Mouse (Mus musculus) embryonic facial prominence, embryonic 15.5 days (tissue): ENCODE measurements at regions not wholly inside any gene's neighbourhood (a gene's known extent, or its start where the extent isn't known, plus 50 kb on each side); places are given as distances from the start of the nearest gene placed in this dataset.

Experiments used
- ATAC-seq: fragments of 200-750 bp; cut with Nextera tagmentation; 2 replicates; pipeline ENCODE4 v1.8.0; 2017; ENCODE audit warnings: low read depth, moderate TSS enrichment; ENCODE audit not compliant: insufficient number of reproducible peaks, low FRiP score, low TSS enrichment
- H3K27ac ChIP-seq: fragments of 300-500 bp; sonication (generic); replicated peaks from 2 replicates; pipeline ENCODE4 v1.5.1; 2015; ENCODE audit warnings: mild to moderate bottlenecking, inconsistent platforms
- H3K27me3 ChIP-seq: fragments of 300-500 bp; sonication (generic); 2 replicates; pipeline ENCODE4 v1.6.1; 2015; ENCODE audit warnings: inconsistent platforms
- H3K36me3 ChIP-seq: fragments of 300-500 bp; sonication (generic); 2 replicates; pipeline ENCODE4 v1.6.1; 2015; ENCODE audit warnings: mild to moderate bottlenecking, inconsistent platforms
- H3K4me1 ChIP-seq: fragments of 300-500 bp; sonication (generic); 2 replicates; pipeline ENCODE4 v1.6.1; 2015; ENCODE audit warnings: inconsistent platforms
- H3K4me2 ChIP-seq: fragments of 300-500 bp; sonication (generic); replicated peaks from 2 replicates; pipeline ENCODE4 v1.6.1; 2015; ENCODE audit warnings: mild to moderate bottlenecking, inconsistent platforms
- H3K4me3 ChIP-seq: fragments of 300-500 bp; sonication (generic); replicated peaks from 2 replicates; pipeline ENCODE4 v1.5.1; 2015; ENCODE audit warnings: mild to moderate bottlenecking, inconsistent platforms
- H3K9ac ChIP-seq: fragments of 300-500 bp; sonication (generic); 2 replicates; pipeline ENCODE4 v1.6.1; 2015; ENCODE audit warnings: inconsistent platforms
- H3K9me3 ChIP-seq: fragments of 300-500 bp; sonication (generic); replicated peaks from 2 replicates; pipeline ENCODE4 v1.6.1; 2016; ENCODE audit warnings: inconsistent platforms
- WGBS: fragments of 180-500 bp; shearing (Covaris S2); methylation state at CpG from one replicate; pipeline ENCODE4 v1.1.7; 2015; 5-methylcytosine and 5-hydroxymethylcytosine counted together

GRCm38 (mm10) chr1:91735436-91735835 lies 65.8 kb upstream of the Twist2 start:
- Histone ChIP-seq H3K36me3 (no peaks in the 10 kb centered on the region), H3K27me3 (no peaks in the 10 kb centered on the region), H3K4me2 (no peak overlapping the region), H3K27ac (no peak overlapping the region), H3K4me1 (0 out of 2 replicates have a peak, but pooled peaks cover 6% of the 10 kb centered on the region), H3K4me3 (no peak overlapping the region), H3K9ac (no peak overlapping the region), H3K9me3 (no peaks in the 10 kb centered on the region)
- no peak for ATAC-seq
- WGBS = 78% methylated on average over 5 of the region's 5 CpGs

- Histone ChIP-seq H3K4me3 (no peak overlapping the region), H3K27ac (no peak overlapping the region), H3K4me1 (no peaks in the 10 kb centered on the region), H3K36me3 (no peaks in the 10 kb centered on the region), H3K27me3 (no peaks in the 10 kb centered on the region), H3K4me2 (no peak overlapping the region), H3K9me3 (no peaks in the 10 kb centered on the region), H3K9ac (no peak overlapping the region)
- no peak for ATAC-seq
- 82% methylated on average over 8 of the region's 8 CpGs for WGBS
Measured at GRCm38 (mm10) chr1:91740661-91741060, 60.6 kb upstream of the Twist2 start.

GRCm38 (mm10) chr1:91742031-91742430 lies 59.2 kb upstream of the Twist2 start:
- Histone ChIP-seq H3K4me3 (no peak overlapping the region), H3K27ac (no peak overlapping the region), H3K4me1 (no peaks in the 10 kb centered on the region), H3K9ac (no peak overlapping the region), H3K36me3 (no peaks in the 10 kb centered on the region), H3K27me3 (no peaks in the 10 kb centered on the region), H3K4me2 (no peak overlapping the region), H3K9me3 (no peaks in the 10 kb centered on the region)
- ATAC-seq = no peak
- WGBS = 89% methylated on average over 7 of the region's 7 CpGs

GRCm38 (mm10) chr1:91742914-91743313 lies 58.3 kb upstream of the Twist2 start:
- ATAC-seq = no peak

DNA sequence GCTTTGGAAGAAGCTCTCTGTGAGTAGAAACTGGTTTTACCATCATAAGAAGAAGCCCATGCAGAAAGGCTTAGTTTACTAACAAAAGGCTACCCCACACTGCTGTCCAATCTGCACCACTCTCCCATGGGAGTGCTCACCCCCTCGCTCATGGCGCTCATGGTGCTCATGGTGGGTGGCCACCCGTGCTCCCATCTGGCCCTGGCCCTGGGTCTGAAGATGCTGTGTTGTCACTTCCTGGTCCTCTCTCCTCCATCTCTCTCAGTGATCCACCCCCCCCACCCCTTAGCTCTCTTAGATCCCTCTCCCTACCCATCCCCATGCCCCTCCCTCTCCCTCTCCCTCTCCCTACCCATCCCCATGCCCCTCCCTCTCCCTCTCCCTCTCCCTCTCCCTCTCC lies 57.2 kb upstream of the Twist2 start:
- no peaks in the 10 kb centered on the region for H3K36me3 ChIP-seq
- ATAC-seq = no peak

More at GRCm38 (mm10) chr1:91742914-91743313, 58.3 kb upstream of the Twist2 start:
- Histone ChIP-seq H3K27me3 (no peaks in the 10 kb centered on the region), H3K4me1 (no peaks in the 10 kb centered on the region), H3K9ac (no peak overlapping the region), H3K9me3 (no peaks in the 10 kb centered on the region), H3K4me3 (no peak overlapping the region), H3K36me3 (no peaks in the 10 kb centered on the region), H3K27ac (no peak overlapping the region), H3K4me2 (no peak overlapping the region)
- WGBS = 48% methylated on average over 3 of the region's 3 CpGs

GRCm38 (mm10) chr1:91744701-91745100 lies 56.6 kb upstream of the Twist2 start:
- Histone ChIP-seq H3K36me3 (no peaks in the 10 kb centered on the region), H3K4me3 (no peak overlapping the region), H3K9me3 (no peaks in the 10 kb centered on the region), H3K27ac (no peak overlapping the region), H3K4me1 (no peaks in the 10 kb centered on the region), H3K9ac (no peak overlapping the region), H3K4me2 (no peak overlapping the region), H3K27me3 (no peaks in the 10 kb centered on the region)
- 85% methylated on average over 5 of the region's 5 CpGs for WGBS
- ATAC-seq = no peak

More for the DNA sequence above, 57.2 kb upstream of the Twist2 start:
- no peaks in the 10 kb centered on the region for H3K27me3 ChIP-seq
- no peaks in the 10 kb centered on the region for H3K9me3 ChIP-seq
- 96% methylated on average over 3 of the region's 3 CpGs for WGBS
- no peak overlapping the region for H3K27ac ChIP-seq
- no peak overlapping the region for H3K4me2 ChIP-seq
- no peaks in the 10 kb centered on the region for H3K4me1 ChIP-seq
- H3K9ac ChIP-seq = no peak overlapping the region
- H3K4me3 ChIP-seq = no peak overlapping the region

GRCm38 (mm10) chr1:91747583-91747982 lies 53.7 kb upstream of the Twist2 start:
- 45% methylated on average over 11 of the region's 11 CpGs for WGBS
- Histone ChIP-seq H3K36me3 (no peaks in the 10 kb centered on the region), H3K27ac (no peak overlapping the region), H3K9ac (no peak overlapping the region), H3K4me2 (no peak overlapping the region), H3K4me1 (no peaks in the 10 kb centered on the region), H3K27me3 (no peaks in the 10 kb centered on the region), H3K9me3 (no peaks in the 10 kb centered on the region), H3K4me3 (no peak overlapping the region)
- ATAC-seq = no peak
